Mouse (Mus musculus): Measurements from ENCODE around the gene Gpx3. TPM values are rescaled to one million over a fixed set of nuclear protein-coding genes. Genes with fewer than 3 reads are reported as not detected.
"Not testable (repeated sequence)": the region's sequence is repeated elsewhere in the genome, so short reads cannot be mapped to it uniquely, and the experiment has no call there.

Gpx3 gene
- total RNA-seq, 2 experiments from 2014 or later: 46.5 to 139 TPM

- no peak overlapping the region for H3K4me3 ChIP-seq
- no peak for TF ChIP-seq CTCF (IDR thresholded peaks at IDR 0.05)
- intact Hi-C loops (cut with DNase I): no loop called here
- peak overlapping the region; percentile 87 for H3K27ac ChIP-seq
- DNase-seq: no peak
Measured at GRCm38 (mm10) chr11:54884197-54884828, 17.9 kb upstream of the Gpx3 start.

GRCm38 (mm10) chr11:54884937-54885336 lies 17.3 kb upstream of the Gpx3 start:
- DNase-seq: peak; percentile 85
- intact Hi-C loops (cut with DNase I): no loop called here
- Histone ChIP-seq H3K27ac (peak overlapping the region; percentile 87), H3K4me3 (no peak overlapping the region)
- no peak for TF ChIP-seq CTCF (IDR thresholded peaks at IDR 0.05)

- no peak for TF ChIP-seq CTCF (IDR thresholded peaks at IDR 0.05)
- intact Hi-C loops (cut with DNase I): no loop called here
- no peak for DNase-seq
- Histone ChIP-seq H3K27ac (peak overlapping the region; percentile 87), H3K4me3 (no peak overlapping the region)
Measured at GRCm38 (mm10) chr11:54885406-54885805, 16.8 kb upstream of the Gpx3 start.

GRCm38 (mm10) chr11:54887927-54888326 lies 14.3 kb upstream of the Gpx3 start:
- no peak for TF ChIP-seq CTCF (IDR thresholded peaks at IDR 0.05)

GRCm38 (mm10) chr11:54891341-54891740 lies 10.9 kb upstream of the Gpx3 start:
- TF ChIP-seq CTCF (IDR thresholded peaks at IDR 0.05): no peak
- H3K4me3 ChIP-seq: no peak overlapping the region
- intact Hi-C loops (cut with DNase I): no loop called here
- no peak overlapping the region for H3K27ac ChIP-seq
- no peak for DNase-seq

More at GRCm38 (mm10) chr11:54887927-54888326, 14.3 kb upstream of the Gpx3 start:
- no peak overlapping the region for H3K4me3 ChIP-seq
- no peak for DNase-seq
- H3K27ac ChIP-seq: peak overlapping the region; percentile 66
- intact Hi-C loops (cut with DNase I): no loop called here

GRCm38 (mm10) chr11:54892091-54892490 lies 10.2 kb upstream of the Gpx3 start:
- intact Hi-C loops (cut with DNase I): no loop called here
- H3K4me3 ChIP-seq: no peak overlapping the region
- DNase-seq: no peak
- TF ChIP-seq CTCF (IDR thresholded peaks at IDR 0.05): no peak
- no peak overlapping the region for H3K27ac ChIP-seq

- no peak for TF ChIP-seq CTCF (IDR thresholded peaks at IDR 0.05)
- Histone ChIP-seq H3K4me3 (no peak overlapping the region), H3K27ac (no peak overlapping the region)
- intact Hi-C loops (cut with DNase I): no loop called here
- no peak for DNase-seq
Measured at GRCm38 (mm10) chr11:54894589-54894988, 7.7 kb upstream of the Gpx3 start.

GRCm38 (mm10) chr11:54896646-54897045 lies 5.6 kb upstream of the Gpx3 start:
- intact Hi-C loops (cut with DNase I); H3K4me3 ChIP-seq: not testable (repeated sequence)
- peak; percentile 45 for DNase-seq
- 0 out of 2 replicates have a peak overlapping the region, but pooled peaks have one; percentile 32 for H3K27ac ChIP-seq

GRCm38 (mm10) chr11:54897470-54897869 lies 4.8 kb upstream of the Gpx3 start:
- peak overlapping the region; percentile 32 for H3K27ac ChIP-seq
- DNase-seq: no peak
- no peak overlapping the region for H3K4me3 ChIP-seq
- intact Hi-C loops (cut with DNase I): no loop called here
- TF ChIP-seq CTCF (IDR thresholded peaks at IDR 0.05): no peak

GRCm38 (mm10) chr11:54899657-54900056 lies 2.6 kb upstream of the Gpx3 start:
- no peak for DNase-seq
- no peak overlapping the region for H3K4me3 ChIP-seq
- intact Hi-C loops (cut with DNase I): no loop called here
- TF ChIP-seq CTCF (IDR thresholded peaks at IDR 0.05): no peak
- H3K27ac ChIP-seq: no peak overlapping the region

- peak overlapping the region; percentile 78 for H3K4me3 ChIP-seq
- H3K27ac ChIP-seq: peak overlapping the region; percentile 84
- intact Hi-C loops (cut with DNase I): no loop called here
- TF ChIP-seq CTCF (IDR thresholded peaks at IDR 0.05): no peak
- no peak for DNase-seq
Measured at GRCm38 (mm10) chr11:54903339-54903738, 1.1 kb downstream of the Gpx3 start.

- Histone ChIP-seq H3K4me3 (peak overlapping the region; percentile 78), H3K27ac (peak overlapping the region; percentile 84)
- TF ChIP-seq CTCF (IDR thresholded peaks at IDR 0.05): no peak
- intact Hi-C loops (cut with DNase I): no loop called here
- peak; percentile 44 for DNase-seq
Measured at GRCm38 (mm10) chr11:54903940-54904706, 1.9 kb downstream of the Gpx3 start.

- intact Hi-C loops (cut with DNase I): no loop called here
- no peak for DNase-seq
- Histone ChIP-seq H3K4me3 (peak overlapping the region; percentile 78), H3K27ac (peak overlapping the region; percentile 84)
- no peak for TF ChIP-seq CTCF (IDR thresholded peaks at IDR 0.05)
Measured at GRCm38 (mm10) chr11:54905086-54905485, 2.8 kb downstream of the Gpx3 start.

Measured in gastrocnemius, adult 2 months (tissue).